Mouse (Mus musculus): Measurements from ENCODE around the gene BC016579. TPM values are rescaled to one million over a fixed set of nuclear protein-coding genes. Genes with fewer than 3 reads are reported as not detected.
A peak's percentile ranks its signal among the peaks of the same experiment; 100 is the strongest.

Gene BC016579
- polyA plus RNA-seq, 1 experiment = 0.05 TPM

GRCm38 (mm10) chr16:45613247-45613646, 40.6 kb downstream of the BC016579 start:
- H3K4me3 ChIP-seq (ENCODE audit: extremely low read depth, insufficient read depth, insufficient read length) = no peak overlapping the region
- DNase-seq (ENCODE audit: low read depth in 1 of 2, low spot score in 2 of 2) = no peak
- no peak for TF ChIP-seq POLR2A (IDR thresholded peaks at IDR 0.05; ENCODE audit: low read depth, low read length)
- TF ChIP-seq CTCF (IDR thresholded peaks at IDR 0.05; ENCODE audit: extremely low read depth, insufficient read depth, insufficient read length, insufficient replicate concordance) = no peak
- no peak overlapping the region for H3K27ac ChIP-seq (ENCODE audit: insufficient read depth, low read length)
- H3K27me3 ChIP-seq (ENCODE audit: control insufficient read depth, insufficient read depth, low read length) = no peaks in the 10 kb centered on the region
- 91% methylated on average over 2 of the region's 2 CpGs for WGBS
- no peaks in the 10 kb centered on the region for H3K36me3 ChIP-seq (ENCODE audit: control insufficient read depth, insufficient read depth, low read length)
- no peaks in the 10 kb centered on the region for H3K4me1 ChIP-seq (ENCODE audit: control insufficient read depth, insufficient read depth, insufficient read length)

- H3K27ac ChIP-seq (ENCODE audit: insufficient read depth, low read length) = no peak within 1 kb of the TSS
- DNase-seq (ENCODE audit: low read depth in 1 of 2, low spot score in 2 of 2) = no peak
- no peaks in the 10 kb centered on the region for H3K36me3 ChIP-seq (ENCODE audit: control insufficient read depth, insufficient read depth, low read length)
- 13% methylated on average over 4 of the region's 4 CpGs for whole genome bisulfite sequencing
- H3K27me3 ChIP-seq (ENCODE audit: control insufficient read depth, insufficient read depth, low read length) = no peaks in the 10 kb centered on the region
- H3K4me1 ChIP-seq (ENCODE audit: control insufficient read depth, insufficient read depth, insufficient read length) = no peaks in the 10 kb centered on the region
- H3K4me3 ChIP-seq (ENCODE audit: extremely low read depth, insufficient read depth, insufficient read length) = no peak within 1 kb of the TSS
- TF ChIP-seq CTCF (IDR thresholded peaks at IDR 0.05; ENCODE audit: extremely low read depth, insufficient read depth, insufficient read length, insufficient replicate concordance) (no peak), POLR2A (IDR thresholded peaks at IDR 0.05; ENCODE audit: low read depth, low read length) (no peak)
These were observed 43.6 kb downstream of the BC016579 start, which contains the start of gene Gcsam for GRCm38 (mm10) chr16:45610267-45610666. Gene Gcsam (plus strand): TSS chr16:45610380.

GRCm38 (mm10) chr16:45609300-45609699, 44.6 kb downstream of the BC016579 start:
- H3K36me3 ChIP-seq (ENCODE audit: control insufficient read depth, insufficient read depth, low read length) = no peaks in the 10 kb centered on the region
- no peaks in the 10 kb centered on the region for H3K4me1 ChIP-seq (ENCODE audit: control insufficient read depth, insufficient read depth, insufficient read length)
- WGBS = 48% methylated on average over 3 of the region's 3 CpGs
- DNase-seq (ENCODE audit: low read depth in 1 of 2, low spot score in 2 of 2) = peak in 1 of 2 experiments; percentile 10
- no peaks in the 10 kb centered on the region for H3K27me3 ChIP-seq (ENCODE audit: control insufficient read depth, insufficient read depth, low read length)
- H3K27ac ChIP-seq (ENCODE audit: insufficient read depth, low read length) = no peak overlapping the region
- H3K4me3 ChIP-seq (ENCODE audit: extremely low read depth, insufficient read depth, insufficient read length) = no peak overlapping the region
- peak; percentile 10; the same call in 1 of the 2 replicates for TF ChIP-seq CTCF (IDR thresholded peaks at IDR 0.05; ENCODE audit: extremely low read depth, insufficient read depth, insufficient read length, insufficient replicate concordance)
- no peak for TF ChIP-seq POLR2A (IDR thresholded peaks at IDR 0.05; ENCODE audit: low read depth, low read length)

- Histone ChIP-seq H3K36me3 (ENCODE audit: control insufficient read depth, insufficient read depth, low read length) (no peaks in the 10 kb centered on the region), H3K4me3 (ENCODE audit: extremely low read depth, insufficient read depth, insufficient read length) (no peak overlapping the region), H3K27me3 (ENCODE audit: control insufficient read depth, insufficient read depth, low read length) (no peaks in the 10 kb centered on the region), H3K27ac (ENCODE audit: insufficient read depth, low read length) (no peak overlapping the region), H3K4me1 (ENCODE audit: control insufficient read depth, insufficient read depth, insufficient read length) (no peaks in the 10 kb centered on the region)
- no peak for DNase-seq (ENCODE audit: low read depth in 1 of 2, low spot score in 2 of 2)
- TF ChIP-seq POLR2A (IDR thresholded peaks at IDR 0.05; ENCODE audit: low read depth, low read length) = no peak
- TF ChIP-seq CTCF (IDR thresholded peaks at IDR 0.05; ENCODE audit: extremely low read depth, insufficient read depth, insufficient read length, insufficient replicate concordance) = no peak
- WGBS = 44% methylated on average over 4 of the region's 4 CpGs
These were observed 45.4 kb downstream of the BC016579 start for GRCm38 (mm10) chr16:45608481-45608954.

GRCm38 (mm10) chr16:45595494-45595893, 58.4 kb downstream of the BC016579 start:
- Histone ChIP-seq H3K27me3 (ENCODE audit: control insufficient read depth, insufficient read depth, low read length) (no peaks in the 10 kb centered on the region; the same call in 1 of the 2 replicates), H3K27ac (ENCODE audit: insufficient read depth, low read length) (no peak overlapping the region), H3K36me3 (ENCODE audit: control insufficient read depth, insufficient read depth, low read length) (no peaks in the 10 kb centered on the region), H3K4me3 (ENCODE audit: extremely low read depth, insufficient read depth, insufficient read length) (no peak overlapping the region), H3K4me1 (ENCODE audit: control insufficient read depth, insufficient read depth, insufficient read length) (no peaks in the 10 kb centered on the region)
- TF ChIP-seq POLR2A (IDR thresholded peaks at IDR 0.05; ENCODE audit: low read depth, low read length) = no peak
- no peak for TF ChIP-seq CTCF (IDR thresholded peaks at IDR 0.05; ENCODE audit: extremely low read depth, insufficient read depth, insufficient read length, insufficient replicate concordance)
- no peak for DNase-seq (ENCODE audit: low read depth in 1 of 2, low spot score in 2 of 2)

- no peaks in the 10 kb centered on the region for H3K36me3 ChIP-seq (ENCODE audit: control insufficient read depth, insufficient read depth, low read length)
- no peak for TF ChIP-seq POLR2A (IDR thresholded peaks at IDR 0.05; ENCODE audit: low read depth, low read length)
- DNase-seq (ENCODE audit: low read depth in 1 of 2, low spot score in 2 of 2) = no peak
- no peaks in the 10 kb centered on the region; the same call in 1 of the 2 replicates for H3K27me3 ChIP-seq (ENCODE audit: control insufficient read depth, insufficient read depth, low read length)
- no peaks in the 10 kb centered on the region for H3K4me1 ChIP-seq (ENCODE audit: control insufficient read depth, insufficient read depth, insufficient read length)
- WGBS = 96% methylated on average over 1 of the region's 1 CpGs
- no peak overlapping the region for H3K27ac ChIP-seq (ENCODE audit: insufficient read depth, low read length)
- no peak overlapping the region for H3K4me3 ChIP-seq (ENCODE audit: extremely low read depth, insufficient read depth, insufficient read length)
These were observed 60.2 kb downstream of the BC016579 start for GRCm38 (mm10) chr16:45593656-45594055.

GRCm38 (mm10) chr16:45582512-45582911, 71.4 kb downstream of the BC016579 start:
- 42% methylated on average over 2 of the region's 2 CpGs for WGBS
- H3K36me3 ChIP-seq (ENCODE audit: control insufficient read depth, insufficient read depth, low read length) = no peaks in the 10 kb centered on the region
- H3K4me1 ChIP-seq (ENCODE audit: control insufficient read depth, insufficient read depth, insufficient read length) = no peaks in the 10 kb centered on the region
- TF ChIP-seq CTCF (IDR thresholded peaks at IDR 0.05; ENCODE audit: extremely low read depth, insufficient read depth, insufficient read length, insufficient replicate concordance) (no peak), POLR2A (IDR thresholded peaks at IDR 0.05; ENCODE audit: low read depth, low read length) (no peak)
- H3K27me3 ChIP-seq (ENCODE audit: control insufficient read depth, insufficient read depth, low read length) = no peaks in the 10 kb centered on the region
- no peak overlapping the region for H3K27ac ChIP-seq (ENCODE audit: insufficient read depth, low read length)
- peak in 1 of 2 experiments; percentile 13 for DNase-seq (ENCODE audit: low read depth in 1 of 2, low spot score in 2 of 2)
- no peak overlapping the region for H3K4me3 ChIP-seq (ENCODE audit: extremely low read depth, insufficient read depth, insufficient read length)
